Comparison of ENCODE assay signal across 8 mouse cellular contexts in the genomic region with DNA sequence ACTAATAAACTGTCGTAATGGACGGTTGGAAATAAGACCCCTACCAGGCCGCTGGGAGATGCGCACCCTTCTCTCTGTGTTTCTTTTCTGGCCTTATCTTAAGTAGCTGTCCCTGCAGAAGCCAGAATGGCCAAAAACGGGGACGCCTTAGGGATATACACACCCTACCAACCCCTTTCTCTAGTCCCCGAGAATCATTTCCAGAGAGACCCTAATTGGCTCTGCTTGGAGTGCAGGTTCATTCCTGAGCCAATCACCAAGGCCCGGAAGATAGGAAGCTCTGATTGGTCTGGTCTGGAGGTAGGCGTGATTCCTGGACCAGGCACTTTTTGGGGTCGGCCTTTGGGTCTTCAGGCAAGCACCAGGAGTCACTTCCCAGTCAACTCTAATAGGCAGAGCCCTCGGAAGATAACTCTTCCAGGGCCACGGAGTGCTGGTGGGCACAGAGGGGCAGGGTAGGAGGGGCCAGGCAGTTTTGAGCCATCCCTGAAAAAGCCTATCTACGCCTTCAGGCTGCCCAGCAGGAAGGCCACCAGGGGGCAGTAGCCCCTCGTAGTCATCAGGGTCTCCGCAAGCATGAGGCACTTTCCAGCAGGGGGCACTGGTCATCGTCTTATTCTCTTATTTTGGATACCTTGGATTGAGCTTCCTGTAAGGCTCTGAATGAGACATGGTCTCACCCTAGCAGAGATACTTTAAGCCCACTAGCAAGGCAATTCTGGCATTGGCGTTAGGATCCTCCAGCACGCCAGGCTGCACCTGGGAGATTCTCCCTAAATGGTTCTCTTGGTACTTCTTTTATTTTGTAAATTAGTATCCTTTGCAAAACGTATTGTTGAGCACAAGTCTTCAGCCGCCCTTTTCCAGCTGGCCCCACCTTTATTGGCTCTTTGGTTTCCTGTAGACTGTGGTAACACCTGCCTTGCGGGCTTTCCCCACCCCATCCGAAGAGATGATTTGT. TPM values are rescaled to one million over a fixed set of nuclear protein-coding genes. Genes with fewer than 3 reads are reported as not detected.
DNase-seq lines count a peak whose midpoint lies in the region; ATAC-seq and TF ChIP-seq lines count a peak whose summit lies in the region.

No protein-coding gene starts in this region.

- H3K4me2 ChIP-seq in forebrain, embryonic 14.5 days (ENCODE audit: low read length): peak overlapping the region; percentile 50
- H3K4me2 ChIP-seq in liver, embryonic 16.5 days (ENCODE audit: low read depth, low read length): peak overlapping the region; percentile 72
- H3K4me2 ChIP-seq in neural tube, embryonic 12.5 days (replicated peaks): peak overlapping the region; percentile 63
- H3K4me2 ChIP-seq in stomach, postnatal 0 days (replicated peaks; ENCODE audit: low read depth): peak overlapping the region; percentile 62

- peak overlapping the region; percentile 61 for H3K27ac ChIP-seq in forebrain, embryonic 14.5 days (ENCODE audit: low read depth, low read length)
- H3K27ac ChIP-seq in liver, embryonic 16.5 days (ENCODE audit: low read length): 0 out of 2 replicates have a peak overlapping the region, but pooled peaks have one; percentile 14
- no peak overlapping the region for H3K27ac ChIP-seq in neural tube, embryonic 12.5 days
- no peak overlapping the region for H3K27ac ChIP-seq in stomach, postnatal 0 days (replicated peaks)

- no peaks in the 10 kb centered on the region for H3K36me3 ChIP-seq in forebrain, embryonic 14.5 days (ENCODE audit: control insufficient read depth, insufficient read depth, low read length)
- no peaks in the 10 kb centered on the region for H3K36me3 ChIP-seq in liver, embryonic 16.5 days (ENCODE audit: control insufficient read depth, insufficient read depth)
- no peaks in the 10 kb centered on the region for H3K36me3 ChIP-seq in neural tube, embryonic 12.5 days
- no peaks in the 10 kb centered on the region; the same call in 1 of the 2 replicates for H3K36me3 ChIP-seq in stomach, postnatal 0 days (ENCODE audit: control insufficient read depth, insufficient read depth, low read length)

- peak overlapping the region; percentile 44 for H3K9ac ChIP-seq in forebrain, embryonic 14.5 days (ENCODE audit: low read length)
- H3K9ac ChIP-seq in liver, embryonic 16.5 days (ENCODE audit: low read depth, low read length): peak overlapping the region; percentile 40
- H3K9ac ChIP-seq in neural tube, embryonic 12.5 days: peak overlapping the region; percentile 46
- H3K9ac ChIP-seq in stomach, postnatal 0 days (ENCODE audit: low read length): peak overlapping the region; percentile 57

- peak; percentile 100 for TF ChIP-seq CTCF in stomach, postnatal 0 days (IDR thresholded peaks at IDR 0.05; ENCODE audit: low read depth)

- peak overlapping the region; percentile 29 for H3K4me3 ChIP-seq in forebrain, embryonic 14.5 days (ENCODE audit: low read depth, low read length)
- peak overlapping the region; percentile 54 for H3K4me3 ChIP-seq in liver, embryonic 16.5 days (ENCODE audit: low read depth, low read length)
- peak overlapping the region; percentile 37 for H3K4me3 ChIP-seq in neural tube, embryonic 12.5 days
- peak overlapping the region; percentile 43 for H3K4me3 ChIP-seq in stomach, postnatal 0 days (ENCODE audit: low read depth, low read length)

- WGBS in forebrain, embryonic 14.5 days: 9% methylated on average over 22 of the region's 22 CpGs
- 3% methylated on average over 22 of the region's 22 CpGs for WGBS in large intestine, adult 2 months
- WGBS in liver, embryonic 16.5 days (ENCODE audit: insufficient replicate concordance): 8% methylated on average over 22 of the region's 22 CpGs
- 7% methylated on average over 22 of the region's 22 CpGs for WGBS in neural tube, embryonic 12.5 days
- 6% methylated on average over 22 of the region's 22 CpGs for WGBS in stomach, postnatal 0 days

- no peaks in the 10 kb centered on the region for H3K27me3 ChIP-seq in forebrain, embryonic 14.5 days (replicated peaks; ENCODE audit: control insufficient read depth, insufficient read depth, low read length)
- H3K27me3 ChIP-seq in liver, embryonic 16.5 days (ENCODE audit: control insufficient read depth, insufficient read depth, low read depth, low read length): no peaks in the 10 kb centered on the region
- no peaks in the 10 kb centered on the region for H3K27me3 ChIP-seq in neural tube, embryonic 12.5 days (replicated peaks)
- H3K27me3 ChIP-seq in stomach, postnatal 0 days (ENCODE audit: control insufficient read depth, insufficient read depth, low read length): no peaks in the 10 kb centered on the region

- peak; percentile 98 for DNase-seq in ES-CJ7 (ENCODE audit: low read depth, low spot score)
- DNase-seq in cerebellum, adult 11 months: peak; percentile 88
- DNase-seq in forebrain, embryonic 14.5 days (ENCODE audit: low spot score): peak; percentile 98
- peak; percentile 97 to 98 for DNase-seq in heart, postnatal 14 days
- peak; percentile 87 for DNase-seq in large intestine, adult 2 months (ENCODE audit: low read depth, low spot score)
- DNase-seq in stomach, postnatal 0 days (ENCODE audit: low spot score): peak; percentile 95

- no peaks in the 10 kb centered on the region for H3K9me3 ChIP-seq in forebrain, embryonic 14.5 days (replicated peaks; ENCODE audit: control insufficient read depth, low read length)
- H3K9me3 ChIP-seq in liver, embryonic 16.5 days (replicated peaks; ENCODE audit: control insufficient read depth, low read length): no peaks in the 10 kb centered on the region
- H3K9me3 ChIP-seq in neural tube, embryonic 12.5 days: no peaks in the 10 kb centered on the region
- H3K9me3 ChIP-seq in stomach, postnatal 0 days (ENCODE audit: control insufficient read depth, low read length): no peaks in the 10 kb centered on the region

- peak; percentile 98 for ATAC-seq in forebrain, embryonic 14.5 days
- ATAC-seq in liver, embryonic 16.5 days (ENCODE audit: low read depth): peak; percentile 92
- ATAC-seq in neural tube, embryonic 12.5 days (ENCODE audit: low FRiP score, low read depth): peak; percentile 98
- peak; percentile 90 for ATAC-seq in stomach, postnatal 0 days (ENCODE audit: low FRiP score, low TSS enrichment)

- peaks cover 4% of the 10 kb centered on the region; the same call in 1 of the 2 replicates for H3K4me1 ChIP-seq in forebrain, embryonic 14.5 days (ENCODE audit: control insufficient read depth, insufficient read depth, low read length)
- peaks cover 12% of the 10 kb centered on the region for H3K4me1 ChIP-seq in liver, embryonic 16.5 days (ENCODE audit: control insufficient read depth, low read depth, low read length)
- peaks cover 6% of the 10 kb centered on the region; the same call in 1 of the 2 replicates for H3K4me1 ChIP-seq in neural tube, embryonic 12.5 days
- no peaks in the 10 kb centered on the region for H3K4me1 ChIP-seq in stomach, postnatal 0 days (replicated peaks; ENCODE audit: control insufficient read depth, insufficient read depth)

- TF ChIP-seq EP300 in stomach, postnatal 0 days (optimal IDR thresholded peaks at IDR 0.05): no peak

- intact Hi-C loops in heart, postnatal 14 days (cut with DNase I): loop anchor here (1.0 to 5.0 kb wide), 5 partner anchors 41 to 345 kb away; no protein-coding TSS in a partner anchor

RNA-seq across cellular contexts. Expression of gene Znfx1, which starts 9.1 kb away (rescaled TPM):
- polyA plus RNA-seq in forebrain, embryonic 14.5 days (2014; fragmentation: Nextera tagmentation; extraction: Ambion mirVana): 4.9 and 5.9 TPM in 2 replicates
- total RNA-seq in heart, postnatal 14 days (2021): 10 to 100 TPM; 32.1 to 36.1 TPM
- polyA plus RNA-seq in large intestine, adult 2 months (2012; rRNA removed): 28.5 and 40.7 TPM in 2 replicates
- 10.2 and 11.8 TPM in 2 replicates for polyA plus RNA-seq in liver, embryonic 16.5 days (2015; fragmentation: Nextera tagmentation; extraction: Ambion mirVana)
- polyA plus RNA-seq in neural tube, embryonic 12.5 days (2016; fragmentation: Nextera tagmentation; extraction: Ambion mirVana): 8.2 and 9.6 TPM in 2 replicates
- 4.2 and 4.3 TPM in 2 replicates for polyA plus RNA-seq in stomach, postnatal 0 days (2015; fragmentation: Nextera tagmentation; extraction: Ambion mirVana)

RNA-seq across cellular contexts. Expression of gene Ddx27, which starts 56.9 kb away (rescaled TPM):
- polyA plus RNA-seq in forebrain, embryonic 14.5 days (2014; fragmentation: Nextera tagmentation; extraction: Ambion mirVana): 23.2 and 27.8 TPM in 2 replicates
- total RNA-seq in heart, postnatal 14 days (2021): 10 to 100 TPM; 12.3 to 13.7 TPM
- 14.1 and 19.7 TPM in 2 replicates for polyA plus RNA-seq in large intestine, adult 2 months (2012; rRNA removed)
- polyA plus RNA-seq in liver, embryonic 16.5 days (2015; fragmentation: Nextera tagmentation; extraction: Ambion mirVana): 32.9 and 36.0 TPM in 2 replicates
- polyA plus RNA-seq in neural tube, embryonic 12.5 days (2016; fragmentation: Nextera tagmentation; extraction: Ambion mirVana): 43.8 and 44.5 TPM in 2 replicates
- polyA plus RNA-seq in stomach, postnatal 0 days (2015; fragmentation: Nextera tagmentation; extraction: Ambion mirVana): 21.8 and 22.0 TPM in 2 replicates

Comparison
In these comparisons a context has a peak if more than half of its experiments do, and no peak if none do; other contexts are left out.
1. H3K27ac ChIP-seq: peak in forebrain, embryonic 14.5 days (single experiment) and liver, embryonic 16.5 days (single experiment); none in neural tube, embryonic 12.5 days (single experiment) and stomach, postnatal 0 days (single experiment).
2. Peak in every context shown above with its lines, with median percentiles within 50 percentile points of each other: DNase-seq, ATAC-seq, H3K4me2 ChIP-seq, H3K4me3 ChIP-seq and H3K9ac ChIP-seq.